Mouse (Mus musculus) forebrain, embryonic 12.5 days (tissue): ENCODE results near the gene Prlr. TPM values are rescaled to one million over a fixed set of nuclear protein-coding genes. Genes with fewer than 3 reads are reported as not detected.

ENCODE experiments used
- ATAC-seq: fragments of 200-750 bp; cut with Nextera tagmentation; 2 replicates; pipeline ENCODE4 v1.8.0; 2017; ENCODE audit warnings: moderate TSS enrichment; ENCODE audit not compliant: low FRiP score
- H3K27ac ChIP-seq: fragments of 300-500 bp; sonication (generic); 2 replicates; pipeline ENCODE4 v1.5.1; 2016; ENCODE audit warnings: mild to moderate bottlenecking
- H3K27me3 ChIP-seq: fragments of 300-500 bp; sonication (generic); 2 replicates; pipeline ENCODE4 v1.6.1; 2016; ENCODE audit warnings: mild to moderate bottlenecking
- H3K36me3 ChIP-seq: fragments of 300-500 bp; sonication (generic); replicated peaks from 2 replicates; pipeline ENCODE4 v1.6.1; 2016; ENCODE audit warnings: mild to moderate bottlenecking
- H3K4me1 ChIP-seq: fragments of 300-500 bp; sonication (generic); 2 replicates; pipeline ENCODE4 v1.6.1; 2016
- H3K4me2 ChIP-seq: fragments of 300-500 bp; sonication (generic); 2 replicates; pipeline ENCODE4 v1.6.1; 2016; ENCODE audit warnings: mild to moderate bottlenecking, moderate library complexity
- H3K4me3 ChIP-seq: fragments of 300-500 bp; sonication (generic); replicated peaks from 2 replicates; pipeline ENCODE4 v1.5.1; 2016; ENCODE audit warnings: mild to moderate bottlenecking
- H3K9ac ChIP-seq: fragments of 300-500 bp; sonication (generic); 2 replicates; pipeline ENCODE4 v1.6.1; 2016; ENCODE audit warnings: mild to moderate bottlenecking
- H3K9me3 ChIP-seq: fragments of 300-500 bp; sonication (generic); 2 replicates; pipeline ENCODE4 v1.6.1; 2016
- WGBS: fragments of 180-500 bp; shearing (Covaris S2); methylation state at CpG from one replicate; pipeline ENCODE4 v1.1.7; 2016; 5-methylcytosine and 5-hydroxymethylcytosine counted together
- polyA plus RNA-seq: library from polyadenylated mRNA; unstranded; fragments of >200 nt; fragmentation: Nextera tagmentation; extraction: Ambion mirVana; gene quantifications from 2 replicates; pipeline ENCODE4 v1.2.1, GENCODE M21; 2016

Prlr gene
- polyA plus RNA-seq, 1 experiment from 2014 or later: 0.15 TPM

GRCm38 (mm10) chr15:10240228-10240795 is 63.3 kb downstream of the Prlr start:
- WGBS: 89% methylated on average over 5 of the region's 5 CpGs
- no peak overlapping the region for H3K4me2 ChIP-seq
- no peak overlapping the region for H3K27ac ChIP-seq
- no peak overlapping the region for H3K9ac ChIP-seq
- H3K27me3 ChIP-seq: no peaks in the 10 kb centered on the region
- no peak for ATAC-seq
- no peaks in the 10 kb centered on the region for H3K4me1 ChIP-seq
- H3K36me3 ChIP-seq: no peaks in the 10 kb centered on the region
- H3K4me3 ChIP-seq: no peak overlapping the region
- H3K9me3 ChIP-seq: no peaks in the 10 kb centered on the region

GRCm38 (mm10) chr15:10242250-10242649 is 65.2 kb downstream of the Prlr start:
- Histone ChIP-seq H3K4me1 (no peaks in the 10 kb centered on the region), H3K4me3 (no peak overlapping the region), H3K9me3 (no peaks in the 10 kb centered on the region), H3K9ac (no peak overlapping the region), H3K36me3 (no peaks in the 10 kb centered on the region), H3K27me3 (no peaks in the 10 kb centered on the region), H3K27ac (no peak overlapping the region), H3K4me2 (no peak overlapping the region)
- ATAC-seq: no peak

- Histone ChIP-seq H3K27me3 (no peaks in the 10 kb centered on the region), H3K4me2 (no peak overlapping the region), H3K36me3 (no peaks in the 10 kb centered on the region), H3K9ac (no peak overlapping the region), H3K4me3 (no peak overlapping the region), H3K4me1 (no peaks in the 10 kb centered on the region), H3K27ac (no peak overlapping the region), H3K9me3 (no peaks in the 10 kb centered on the region)
- ATAC-seq: no peak
- WGBS: 94% methylated on average over 4 of the region's 4 CpGs
Observed at GRCm38 (mm10) chr15:10249285-10249684, 72.2 kb downstream of the Prlr start.

GRCm38 (mm10) chr15:10250784-10251183 is 73.7 kb downstream of the Prlr start:
- H3K4me1 ChIP-seq: no peaks in the 10 kb centered on the region
- H3K4me3 ChIP-seq: no peak overlapping the region
- no peak for ATAC-seq
- H3K27ac ChIP-seq: no peak overlapping the region
- no peaks in the 10 kb centered on the region for H3K9me3 ChIP-seq
- no peaks in the 10 kb centered on the region for H3K27me3 ChIP-seq
- 87% methylated on average over 6 of the region's 6 CpGs for WGBS
- H3K36me3 ChIP-seq: no peaks in the 10 kb centered on the region
- H3K4me2 ChIP-seq: no peak overlapping the region
- no peak overlapping the region for H3K9ac ChIP-seq

- WGBS: 24% methylated on average over 1 of the region's 1 CpGs
- Histone ChIP-seq H3K4me2 (no peak overlapping the region), H3K27me3 (no peaks in the 10 kb centered on the region), H3K36me3 (no peaks in the 10 kb centered on the region), H3K4me3 (no peak overlapping the region), H3K4me1 (no peaks in the 10 kb centered on the region), H3K9me3 (no peaks in the 10 kb centered on the region), H3K27ac (no peak overlapping the region), H3K9ac (no peak overlapping the region)
- no peak for ATAC-seq
Observed at GRCm38 (mm10) chr15:10252526-10252925, 75.5 kb downstream of the Prlr start.

GRCm38 (mm10) chr15:10262219-10262618 is 85.2 kb downstream of the Prlr start:
- H3K27me3 ChIP-seq: no peaks in the 10 kb centered on the region
- H3K9me3 ChIP-seq: no peaks in the 10 kb centered on the region
- H3K9ac ChIP-seq: no peak overlapping the region
- WGBS: 97% methylated on average over 2 of the region's 2 CpGs
- no peak overlapping the region for H3K4me3 ChIP-seq
- H3K4me2 ChIP-seq: no peak overlapping the region
- ATAC-seq: no peak
- no peaks in the 10 kb centered on the region for H3K36me3 ChIP-seq
- H3K27ac ChIP-seq: no peak overlapping the region
- no peaks in the 10 kb centered on the region for H3K4me1 ChIP-seq

GRCm38 (mm10) chr15:10262641-10263040 is 85.6 kb downstream of the Prlr start:
- no peak overlapping the region for H3K9ac ChIP-seq
- H3K4me2 ChIP-seq: no peak overlapping the region
- no peak overlapping the region for H3K27ac ChIP-seq
- H3K27me3 ChIP-seq: no peaks in the 10 kb centered on the region
- H3K4me3 ChIP-seq: no peak overlapping the region
- no peaks in the 10 kb centered on the region for H3K4me1 ChIP-seq
- no peaks in the 10 kb centered on the region for H3K36me3 ChIP-seq
- 88% methylated on average over 1 of the region's 1 CpGs for whole genome bisulfite sequencing
- no peak for ATAC-seq
- H3K9me3 ChIP-seq: no peaks in the 10 kb centered on the region

GRCm38 (mm10) chr15:10263420-10263819 is 86.4 kb downstream of the Prlr start:
- 79% methylated on average over 3 of the region's 3 CpGs for WGBS
- Histone ChIP-seq H3K9ac (no peak overlapping the region), H3K27ac (no peak overlapping the region), H3K27me3 (no peaks in the 10 kb centered on the region), H3K4me3 (no peak overlapping the region), H3K4me2 (no peak overlapping the region), H3K4me1 (no peaks in the 10 kb centered on the region), H3K9me3 (no peaks in the 10 kb centered on the region), H3K36me3 (no peaks in the 10 kb centered on the region)
- ATAC-seq: no peak

GRCm38 (mm10) chr15:10264885-10265284 is 87.8 kb downstream of the Prlr start:
- Histone ChIP-seq H3K36me3 (no peaks in the 10 kb centered on the region), H3K9me3 (no peaks in the 10 kb centered on the region), H3K4me1 (no peaks in the 10 kb centered on the region), H3K4me2 (no peak overlapping the region), H3K27ac (no peak overlapping the region), H3K9ac (no peak overlapping the region), H3K4me3 (no peak overlapping the region), H3K27me3 (no peaks in the 10 kb centered on the region)
- ATAC-seq: no peak
- WGBS: 68% methylated on average over 5 of the region's 5 CpGs

- no peak for ATAC-seq
- 60% methylated on average over 3 of the region's 3 CpGs for WGBS
- no peaks in the 10 kb centered on the region for H3K9me3 ChIP-seq
- no peaks in the 10 kb centered on the region for H3K36me3 ChIP-seq
- H3K27ac ChIP-seq: no peak overlapping the region
- H3K4me1 ChIP-seq: no peaks in the 10 kb centered on the region
- H3K4me3 ChIP-seq: no peak overlapping the region
- H3K4me2 ChIP-seq: no peak overlapping the region
- no peak overlapping the region for H3K9ac ChIP-seq
- H3K27me3 ChIP-seq: no peaks in the 10 kb centered on the region
Observed at GRCm38 (mm10) chr15:10267251-10267650, 90.2 kb downstream of the Prlr start.

GRCm38 (mm10) chr15:10276386-10276785 is 99.3 kb downstream of the Prlr start:
- Histone ChIP-seq H3K9me3 (no peaks in the 10 kb centered on the region), H3K9ac (no peak overlapping the region), H3K27ac (no peak overlapping the region), H3K4me1 (no peaks in the 10 kb centered on the region), H3K27me3 (no peaks in the 10 kb centered on the region), H3K4me3 (no peak overlapping the region), H3K36me3 (no peaks in the 10 kb centered on the region), H3K4me2 (no peak overlapping the region)
- no peak for ATAC-seq

GRCm38 (mm10) chr15:10277461-10277860 is 100.4 kb downstream of the Prlr start:
- no peaks in the 10 kb centered on the region for H3K4me1 ChIP-seq
- no peak overlapping the region for H3K4me2 ChIP-seq
- no peaks in the 10 kb centered on the region for H3K9me3 ChIP-seq
- no peak for ATAC-seq
- WGBS: 90% methylated on average over 4 of the region's 4 CpGs
- no peaks in the 10 kb centered on the region for H3K36me3 ChIP-seq
- H3K9ac ChIP-seq: no peak overlapping the region
- no peak overlapping the region for H3K27ac ChIP-seq
- H3K27me3 ChIP-seq: no peaks in the 10 kb centered on the region
- no peak overlapping the region for H3K4me3 ChIP-seq

- H3K9me3 ChIP-seq: no peaks in the 10 kb centered on the region
- no peaks in the 10 kb centered on the region for H3K4me1 ChIP-seq
- ATAC-seq: no peak
- 84% methylated on average over 5 of the region's 5 CpGs for WGBS
- H3K27me3 ChIP-seq: no peaks in the 10 kb centered on the region
- no peak overlapping the region for H3K9ac ChIP-seq
- H3K27ac ChIP-seq: no peak overlapping the region
- no peaks in the 10 kb centered on the region for H3K36me3 ChIP-seq
- no peak overlapping the region for H3K4me3 ChIP-seq
- H3K4me2 ChIP-seq: no peak overlapping the region
Observed at GRCm38 (mm10) chr15:10281546-10281945, 104.5 kb downstream of the Prlr start.

- H3K4me3 ChIP-seq: no peak overlapping the region
- H3K27me3 ChIP-seq: no peaks in the 10 kb centered on the region
- no peak for ATAC-seq
- no peak overlapping the region for H3K9ac ChIP-seq
- no peaks in the 10 kb centered on the region for H3K36me3 ChIP-seq
- no peaks in the 10 kb centered on the region for H3K9me3 ChIP-seq
- no peak overlapping the region for H3K4me2 ChIP-seq
- no peak overlapping the region for H3K27ac ChIP-seq
- no peaks in the 10 kb centered on the region for H3K4me1 ChIP-seq
Observed at GRCm38 (mm10) chr15:10283661-10284060, 106.6 kb downstream of the Prlr start.
